Mouse (Mus musculus) heart, adult 11 months (tissue): ENCODE data around the gene Elmo3.
A peak's percentile ranks its signal among the peaks of the same experiment; 100 is the strongest.

ENCODE experiments used
- DNase-seq: peaks from one replicate; pipeline ENCODE4 v3.0.0; 2022

Gene Elmo3

DNA sequence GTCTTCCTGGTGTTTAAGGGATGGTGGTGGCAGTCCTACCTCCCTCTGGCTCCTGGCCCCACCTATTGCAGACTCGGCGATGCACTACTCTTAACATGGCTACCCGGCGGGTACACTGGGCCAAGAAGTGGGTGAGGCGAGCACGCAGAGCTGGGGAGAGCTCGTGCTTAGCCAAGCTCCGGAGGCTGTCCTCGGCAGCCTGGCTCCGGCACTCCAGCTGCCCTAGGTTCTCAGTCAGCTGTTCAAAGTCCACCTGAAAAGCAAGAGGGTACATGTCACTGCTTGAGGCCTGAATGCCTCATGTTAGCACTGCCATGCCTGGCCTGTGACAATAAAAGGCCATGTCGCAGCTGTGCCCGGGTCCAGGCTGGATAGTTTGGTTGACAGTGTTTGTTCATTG, 24.9 kb downstream of the Elmo3 start:
- no peak for DNase-seq

DNA sequence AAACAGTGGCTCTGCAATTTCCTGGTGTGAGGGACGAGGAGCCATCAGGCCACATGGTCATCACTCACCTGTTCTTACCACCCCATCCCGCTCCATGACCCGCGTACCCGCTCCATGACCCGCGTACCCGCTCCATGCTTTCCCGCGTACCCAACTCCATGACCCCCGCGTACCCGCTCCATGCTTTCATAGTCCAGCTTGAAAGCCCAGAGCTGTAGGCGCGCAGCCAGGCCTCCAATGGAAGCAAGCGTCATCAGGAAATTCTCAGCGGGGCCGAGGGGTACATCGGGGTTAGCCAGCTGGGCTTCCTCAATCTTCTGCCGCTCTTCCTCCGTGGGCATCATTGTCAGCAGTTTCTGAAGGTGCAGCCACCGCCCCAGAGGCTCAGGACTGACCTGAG, 26.1 kb downstream of the Elmo3 start:
- DNase-seq = peak; percentile 92

GRCm38 (mm10) chr8:105331931-105332330, 26.5 kb downstream of the Elmo3 start:
- DNase-seq = peak; percentile 87

DNA sequence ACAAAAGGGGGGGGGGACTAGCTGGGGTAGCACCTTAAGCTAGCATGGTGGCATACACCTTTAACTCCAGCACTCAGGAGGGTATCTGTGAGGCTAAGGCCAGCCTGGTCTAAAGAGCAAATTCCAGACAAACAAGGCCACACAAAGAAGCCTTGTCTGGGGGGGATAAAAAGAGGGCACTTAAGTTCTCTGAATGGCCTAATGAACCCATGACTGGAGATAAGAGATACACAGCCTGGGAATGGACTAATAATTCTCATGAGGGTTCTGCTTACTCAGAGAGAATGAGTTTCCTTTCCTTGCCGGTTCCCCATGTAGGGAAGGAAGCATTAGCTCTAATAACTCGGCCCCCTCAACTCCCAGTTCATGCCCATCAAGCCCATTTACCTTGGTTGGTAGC, 27.1 kb downstream of the Elmo3 start:
- DNase-seq = no peak

DNA sequence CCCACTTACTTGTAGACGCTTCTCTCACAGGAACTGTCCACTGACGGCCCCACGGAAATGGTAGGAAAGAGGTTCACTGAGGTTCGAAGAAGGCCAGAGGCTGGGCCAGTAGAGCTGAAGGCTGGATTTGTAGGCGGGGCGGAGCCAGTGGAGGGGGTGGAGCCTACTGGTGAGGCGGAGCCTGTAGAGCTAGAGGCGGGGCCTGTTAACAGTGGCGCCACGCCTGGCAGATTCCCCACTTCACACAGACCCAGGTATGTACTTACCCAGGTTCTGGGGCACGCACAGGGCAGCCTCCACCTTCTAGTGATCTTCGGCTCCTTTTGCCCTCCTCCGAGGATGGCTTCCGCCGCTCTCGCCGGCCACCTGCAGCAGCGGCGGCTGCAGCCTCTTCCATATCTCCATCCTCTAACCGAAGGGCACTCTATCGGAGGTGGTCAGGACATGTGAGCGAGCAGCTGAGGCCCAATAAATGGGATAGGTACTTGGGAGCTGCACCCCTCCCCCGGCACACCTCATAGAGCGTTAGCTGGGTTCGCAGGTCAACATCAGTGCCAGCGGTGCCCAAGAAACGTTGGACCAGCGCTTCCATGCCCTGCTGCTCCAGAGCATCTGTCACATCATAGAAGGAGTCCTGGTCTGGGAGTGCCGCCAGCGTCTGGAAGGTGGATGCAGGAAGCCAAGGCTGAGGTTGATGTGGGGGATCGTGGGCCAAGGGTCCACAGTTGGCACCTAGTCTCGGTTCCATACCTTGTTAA, 31.2 kb downstream of the Elmo3 start:
- DNase-seq = peak; percentile 92

DNA sequence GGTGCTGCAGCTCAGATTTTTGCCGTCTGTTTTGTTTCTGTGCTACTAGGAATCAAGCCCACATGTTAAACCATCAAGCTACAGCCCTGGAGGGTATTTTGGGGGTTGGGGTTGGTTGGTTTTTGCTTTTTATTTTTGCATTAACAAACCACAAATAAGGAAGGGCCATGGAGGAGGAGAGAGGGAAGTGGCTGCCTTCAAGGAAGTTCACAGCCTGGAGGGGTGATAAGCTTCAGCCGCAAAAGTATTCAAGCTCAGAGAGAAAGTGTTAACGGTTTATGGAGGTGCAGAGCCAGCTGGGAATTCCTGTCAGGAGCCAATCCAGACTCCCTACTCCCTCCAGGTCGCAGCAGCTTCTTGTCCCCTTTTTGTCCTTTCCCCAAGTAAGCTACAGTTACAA, 33.6 kb downstream of the Elmo3 start:
- DNase-seq = peak; percentile 87

- peak; percentile 97 for DNase-seq
Measured at GRCm38 (mm10) chr8:105339886-105340635, 34.7 kb downstream of the Elmo3 start.

DNA sequence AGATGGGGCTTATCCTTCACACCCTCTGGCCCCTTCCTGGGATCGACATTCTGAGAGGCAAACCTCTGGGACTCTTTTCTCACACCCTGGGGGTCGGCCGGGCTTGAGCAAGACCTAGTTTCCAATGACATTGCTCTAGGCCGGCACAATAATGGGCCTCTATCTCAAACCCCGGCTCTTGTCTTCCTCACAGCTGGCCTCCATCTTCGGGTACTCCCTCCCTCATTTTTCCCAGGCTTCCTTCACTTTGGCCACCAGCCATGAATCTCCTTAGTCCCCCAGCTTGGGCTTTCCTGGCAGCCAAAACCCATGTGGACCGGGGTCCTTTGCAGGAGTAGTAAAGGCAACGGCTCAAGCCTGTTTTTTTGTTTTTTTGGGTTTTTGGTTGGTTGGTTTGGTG, 36.0 kb downstream of the Elmo3 start:
- peak; percentile 94 for DNase-seq

GRCm38 (mm10) chr8:105342768-105343167, 37.4 kb downstream of the Elmo3 start:
- DNase-seq = no peak

DNA sequence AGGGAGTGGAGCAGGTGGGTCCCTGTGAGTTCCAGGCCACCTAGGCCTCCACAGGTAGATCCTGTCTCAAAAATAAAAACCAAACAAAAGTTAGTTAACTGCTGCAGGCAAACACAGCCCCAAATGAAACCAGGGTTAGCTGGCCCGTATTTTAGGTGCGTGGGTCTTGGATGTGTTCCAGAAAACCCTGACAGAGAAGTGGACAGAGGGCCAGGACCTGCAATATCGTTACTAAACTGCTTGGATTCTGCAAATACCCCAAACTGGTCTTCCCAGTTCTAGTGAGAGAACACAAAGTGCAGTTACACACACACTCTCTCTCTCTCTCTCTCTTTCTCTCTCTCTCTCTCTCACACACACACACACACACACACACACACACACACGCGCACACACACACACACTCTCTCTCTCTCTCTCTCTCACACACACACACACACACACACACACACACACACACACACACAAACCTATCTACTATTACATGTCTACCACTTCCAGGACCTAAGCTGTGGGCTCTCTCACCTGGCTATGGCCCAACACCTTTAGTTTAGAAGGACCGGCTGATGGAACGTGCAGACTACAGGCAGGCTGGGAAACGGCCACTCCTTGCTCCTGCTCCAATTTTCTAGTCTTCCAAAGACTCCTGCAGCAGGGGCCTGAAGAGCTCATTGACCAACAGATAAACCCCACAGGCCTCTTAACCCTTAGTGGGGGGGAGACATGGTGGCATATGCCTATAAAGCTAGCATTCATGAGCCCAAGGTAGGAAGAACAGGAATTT, 38.6 kb downstream of the Elmo3 start:
- no peak for DNase-seq

DNA sequence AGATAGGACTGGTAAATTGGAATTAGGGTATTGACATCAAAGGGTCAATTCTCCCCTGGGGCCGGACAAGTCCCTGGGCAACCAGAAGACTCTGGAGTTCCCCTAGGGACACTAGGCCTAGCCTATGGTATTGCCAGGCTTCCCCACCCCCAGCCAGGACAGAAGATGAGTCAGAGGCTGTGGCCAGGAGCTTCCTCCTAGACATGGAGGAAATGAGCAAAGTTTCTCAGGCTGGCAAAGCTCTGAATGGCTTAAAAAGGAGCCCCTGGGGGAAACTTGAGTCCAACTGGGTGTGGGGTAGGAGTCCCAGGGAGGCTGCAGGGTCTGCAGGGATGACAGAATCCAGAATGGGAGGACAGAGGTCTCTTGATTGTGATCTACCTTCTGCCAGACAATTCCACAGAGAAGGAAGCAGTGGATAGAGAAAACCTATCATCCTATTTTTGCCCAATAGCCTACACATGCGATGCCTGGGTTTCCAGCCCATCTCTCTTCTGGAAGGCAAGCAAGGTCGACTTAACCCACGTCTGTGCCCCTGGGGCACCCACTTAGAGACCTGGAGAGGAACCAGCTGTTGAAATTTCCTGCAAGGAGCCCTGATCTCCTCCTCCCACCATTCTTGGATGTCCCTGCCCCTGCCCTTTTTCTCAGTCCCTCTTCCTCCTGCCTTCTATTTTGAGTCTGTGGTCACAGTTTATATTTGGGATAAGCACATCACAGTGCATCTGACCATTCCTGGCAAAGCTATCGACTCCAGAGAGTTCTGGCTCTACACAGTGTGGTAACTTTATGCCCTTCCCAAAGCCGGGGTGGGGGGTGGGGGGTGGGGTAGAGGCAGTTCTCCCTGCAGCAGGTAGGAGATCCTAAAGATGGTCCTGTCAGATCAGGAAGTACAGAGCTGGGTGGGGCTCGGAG, 39.9 kb downstream of the Elmo3 start:
- DNase-seq = peak; percentile 97

DNA sequence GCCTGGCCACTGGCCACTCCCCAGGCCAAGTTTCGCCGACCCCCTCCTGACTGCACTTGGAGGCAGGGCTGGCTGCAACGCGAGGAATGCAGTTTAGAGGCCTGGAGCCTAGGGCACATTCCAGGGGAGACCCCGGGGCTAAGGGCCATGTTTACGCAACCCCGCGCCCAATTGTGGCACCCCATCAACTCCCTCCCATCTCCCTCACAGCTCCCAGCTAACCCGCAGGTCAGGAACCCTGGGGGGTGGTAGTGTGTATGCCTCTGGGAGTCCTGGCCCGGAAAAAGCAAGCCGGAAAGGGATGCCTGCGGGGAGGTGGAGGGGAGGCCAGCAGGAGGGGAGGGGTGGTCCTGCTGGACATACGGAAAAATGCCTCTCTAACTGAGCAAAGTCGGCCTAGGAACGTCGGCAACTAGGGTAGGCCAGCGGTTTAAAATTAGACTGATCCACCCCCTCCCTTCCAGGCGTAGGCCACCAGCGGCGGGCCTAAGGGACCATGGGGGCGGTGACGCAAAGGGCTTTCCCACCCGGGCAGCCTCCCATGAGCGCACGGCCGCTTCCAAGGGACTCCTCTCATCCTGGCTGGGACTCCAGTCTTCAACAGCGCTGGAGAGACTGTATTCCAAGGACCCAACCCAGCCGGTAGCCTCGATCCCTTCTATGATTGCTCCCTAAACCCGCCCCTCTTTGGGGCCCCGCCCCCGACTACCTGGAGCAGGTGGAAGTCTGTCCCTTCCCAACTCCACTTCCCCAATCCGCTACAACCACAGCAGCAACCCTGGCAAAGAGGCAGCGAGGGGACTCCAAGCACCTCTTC, 41.4 kb downstream of the Elmo3 start:
- DNase-seq = peak; percentile 99

DNA sequence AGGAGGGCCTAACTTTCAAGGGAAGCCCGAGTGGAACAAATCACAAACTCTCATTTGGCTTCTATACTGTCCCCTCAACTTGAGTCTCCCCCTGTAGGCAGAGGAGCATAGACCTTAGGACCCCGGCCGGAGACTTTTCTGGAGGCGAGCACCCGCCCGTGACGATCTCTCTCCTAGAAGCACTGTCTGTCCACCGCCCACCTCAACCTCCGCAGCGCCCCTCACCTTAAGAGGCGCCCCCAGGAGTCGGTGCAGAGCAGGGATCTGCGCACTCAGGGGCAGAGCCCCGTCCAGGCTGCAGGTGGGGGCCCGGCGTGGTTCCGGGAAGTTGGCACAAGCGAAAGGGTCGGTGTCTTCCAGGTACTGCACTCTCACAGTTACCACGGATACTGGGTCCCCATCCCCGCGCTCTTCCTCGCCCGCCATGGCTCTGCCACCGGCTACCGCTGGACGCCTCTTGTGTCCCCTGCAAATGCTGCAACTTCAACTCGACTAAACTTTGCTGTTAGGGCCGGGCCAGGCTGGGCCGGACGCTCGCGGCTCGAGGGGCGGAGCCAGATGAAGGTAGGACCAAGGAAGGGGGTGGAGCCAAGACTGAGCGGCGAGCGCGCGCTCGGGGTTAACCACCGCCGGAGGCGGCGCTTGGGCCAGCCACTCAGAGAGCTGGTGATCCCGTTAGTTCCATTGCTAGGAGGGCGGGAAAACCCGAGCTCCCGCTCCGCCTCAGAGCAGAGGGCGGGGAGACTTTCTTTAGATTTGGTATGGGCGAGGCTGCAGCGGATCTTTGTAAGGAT, 42.2 kb downstream of the Elmo3 start, which contains the start of gene Fhod1:
TSS of gene Fhod1 (minus strand) at position 526 of the 794 bp plus-strand sequence.
- DNase-seq = peak; percentile 100

DNA sequence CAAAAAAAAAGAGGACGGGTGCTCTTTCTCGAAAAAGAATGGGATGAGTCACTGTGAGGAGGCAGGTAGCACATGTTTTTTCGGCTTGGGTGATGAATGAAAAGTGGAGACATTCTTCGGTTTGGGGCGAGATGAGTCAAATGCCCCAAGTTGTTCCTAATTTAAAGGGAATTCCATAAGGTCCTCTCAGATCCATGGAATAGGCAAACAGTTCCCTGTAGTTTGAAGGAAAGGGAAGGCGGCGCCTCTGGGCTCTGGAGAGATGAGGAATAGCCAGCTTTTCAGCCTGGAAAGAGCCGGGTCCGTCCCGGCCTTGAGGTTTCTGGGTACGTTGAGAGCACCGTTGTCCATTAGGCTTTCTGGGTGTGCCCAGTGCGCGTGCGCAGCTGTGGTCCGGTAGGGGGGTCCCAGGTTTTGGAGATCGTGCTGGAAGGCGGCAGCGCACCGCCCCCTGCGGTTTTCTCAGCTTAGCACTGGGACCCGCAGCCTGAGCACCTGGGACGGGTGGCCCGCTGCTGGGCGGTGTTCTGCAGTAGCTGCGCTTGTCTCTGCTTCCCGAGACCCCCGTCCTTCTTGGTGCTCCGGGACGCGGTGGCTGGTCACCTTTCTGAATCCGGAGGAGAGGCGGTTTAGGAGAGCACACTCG, 43.2 kb downstream of the Elmo3 start, which contains the start of gene Slc9a5:
TSS of gene Slc9a5 (plus strand) at position 394 of the 646 bp plus-strand sequence.
- peak; percentile 97 for DNase-seq

DNA sequence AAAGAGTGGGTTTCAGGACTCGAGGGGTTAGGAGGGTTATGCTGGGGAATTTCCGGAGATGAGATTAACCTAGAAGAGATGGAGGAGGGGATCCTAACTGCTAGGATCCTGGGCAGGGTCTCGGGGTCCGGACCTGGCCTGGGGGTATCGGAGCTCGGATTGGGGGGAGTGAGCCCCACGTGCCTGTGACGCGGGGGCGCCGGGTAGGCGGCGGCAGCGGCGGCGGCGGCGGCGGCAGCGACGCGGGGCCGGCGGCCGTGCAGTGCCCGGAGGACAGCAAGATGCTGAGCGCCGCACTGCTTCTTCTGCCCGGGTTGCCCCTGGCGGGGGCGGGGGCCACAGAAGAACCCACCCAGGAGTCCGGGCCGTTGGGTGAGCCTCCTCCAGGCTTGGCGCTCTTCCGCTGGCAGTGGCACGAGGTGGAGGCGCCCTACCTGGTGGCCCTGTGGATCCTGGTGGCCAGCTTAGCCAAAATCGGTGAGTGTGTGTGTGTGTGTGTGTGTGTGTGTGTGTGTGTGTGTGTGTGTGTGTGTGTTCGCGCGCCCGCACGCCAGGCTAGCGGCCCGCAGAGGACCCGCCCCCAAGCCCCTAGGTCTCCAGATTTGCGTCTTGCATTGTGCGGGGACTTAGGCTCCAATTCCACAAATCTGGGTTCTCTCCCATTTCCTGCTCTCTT, 43.8 kb downstream of the Elmo3 start:
- peak; percentile 95 for DNase-seq

GRCm38 (mm10) chr8:105350186-105350585, 44.8 kb downstream of the Elmo3 start:
- no peak for DNase-seq

GRCm38 (mm10) chr8:105353583-105354135, 48.3 kb downstream of the Elmo3 start:
- peak; percentile 91 for DNase-seq

DNA sequence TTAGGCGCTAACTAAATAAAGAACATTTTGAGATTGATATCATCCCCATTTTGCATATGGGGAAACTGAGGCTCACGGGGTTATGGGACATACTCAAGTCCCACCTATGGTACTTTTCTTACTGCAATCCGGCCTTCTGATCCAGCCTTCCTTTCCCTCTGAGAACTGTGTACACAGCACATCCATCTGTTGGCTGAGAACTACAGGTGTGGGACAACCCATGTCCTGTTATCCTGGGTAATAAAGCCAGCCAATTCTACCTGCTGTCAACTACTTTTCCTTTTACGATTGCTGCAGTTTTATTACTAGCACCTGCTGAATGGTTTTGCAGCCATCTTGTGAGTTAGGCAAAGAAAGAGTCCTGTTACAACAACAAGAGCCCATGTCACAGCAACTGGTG, 49.1 kb downstream of the Elmo3 start:
- DNase-seq = no peak
